Mouse (Mus musculus): ENCODE results near the gene Rrp9.
A peak's percentile ranks its signal among the peaks of the same experiment; 100 is the strongest.

DNA sequence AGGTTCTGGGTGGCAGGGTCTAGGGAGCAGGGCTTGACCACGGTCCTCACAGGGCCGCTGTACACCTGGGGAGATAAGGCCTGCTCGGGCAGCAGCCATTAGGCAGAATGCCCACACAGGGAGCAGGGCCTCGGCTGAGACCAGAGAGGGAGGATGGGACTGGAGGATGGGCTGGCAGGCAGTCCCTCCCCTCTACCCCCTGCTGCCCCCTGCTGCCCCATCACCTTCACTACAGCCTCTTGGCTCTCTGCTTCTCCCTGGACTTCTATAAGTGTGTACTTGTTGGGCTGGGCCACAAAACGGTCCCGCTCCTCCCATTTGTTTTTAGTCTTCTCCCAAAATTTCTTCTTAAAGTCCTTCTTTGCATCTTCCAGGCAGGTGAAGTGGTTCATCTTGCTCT, 1.3 kb upstream of the Rrp9 start:
- TF ChIP-seq POLR2A (IDR thresholded peaks at IDR 0.05; ENCODE audit: extremely low read depth, insufficient read depth, low read length) (no peak), CTCF (IDR thresholded peaks at IDR 0.05; ENCODE audit: extremely low read depth, insufficient read depth, low read length) (peak; percentile 52)
